ENCODE assay signal across 18 mouse cellular contexts in genomic region chr4:86873072-86873471, GRCm38 (mm10). TPM values are rescaled to one million over a fixed set of nuclear protein-coding genes. Genes with fewer than 3 reads are reported as not detected.
DNase-seq lines count a peak whose midpoint lies in the region; ATAC-seq and TF ChIP-seq lines count a peak whose summit lies in the region.
"Had no signal": no experiment of that assay in that cellular context is flagged by ENCODE, and none has a peak within 500 bp of the region (broad histone marks: within the 10 kb centered on the region; RNA-seq: fewer than 3 reads in every experiment).

No protein-coding gene starts in this region.

- no peak for DNase-seq in frontal cortex, adult 2 months (ENCODE audit: extremely low spot score in 1 of 2, low spot score in 1 of 2)
- peak; percentile 31 to 50 for DNase-seq in right cerebral cortex, postnatal 10 days (ENCODE audit: low spot score in 2 of 2)
- DNase-seq in right cerebral cortex, postnatal 14 days: no peak
- DNase-seq in layer of hippocampus, adult 2 months (ENCODE audit: low spot score in 2 of 2): peak; percentile 20 to 60
- no peak for DNase-seq in left cerebral cortex, postnatal 25 days (ENCODE audit: low spot score in 2 of 2)
- DNase-seq: adrenal gland, adult 8-10 months; adrenal gland, postnatal 36 days; cerebellum, adult 11-12 months; cerebellum, adult 9-10 months; cerebellum, postnatal 25 days; heart, adult 18-20 months; heart, postnatal 10 days; heart, postnatal 4 days had no signal

- ATAC-seq in frontal cortex, adult (ENCODE audit: low TSS enrichment): 0 out of 2 replicates have a peak, but pooled peaks have one; percentile 26

- intact Hi-C loops in left cerebral cortex, postnatal 25 days (cut with DNase I): loop anchor here (10.0 kb wide), 1 partner anchor 492 kb away; no protein-coding TSS in a partner anchor

- H3K4me3 ChIP-seq in layer of hippocampus, adult 2 months: no peak overlapping the region

- no peak for TF ChIP-seq CTCF in layer of hippocampus, adult 2 months (conservative IDR thresholded peaks at IDR 0.05)

- peak overlapping the region; percentile 70; the same call in 1 of the 2 replicates for H3K27ac ChIP-seq in layer of hippocampus, adult 2 months
- H3K27ac ChIP-seq: embryonic facial prominence, embryonic 12.5 days; forebrain, embryonic 13.5 days; heart, embryonic 10.5 days; hindbrain, embryonic 12.5 days had no signal

RNA-seq across cellular contexts. Expression of gene Acer2, which starts 1.1 kb away (rescaled TPM):
- polyA plus RNA-seq in frontal cortex, adult 2 months (2012; rRNA removed): 4.6 and 5.3 TPM in 2 replicates
- 1 to 10 TPM; 5.1 TPM for total RNA-seq in layer of hippocampus, adult 2 months (2021)
- 1 to 10 TPM; 4.3 to 6.8 TPM for total RNA-seq in left cerebral cortex, postnatal 25 days (2021)

RNA-seq across cellular contexts. Expression of gene Rps6, which starts 15.9 kb away (rescaled TPM):
- polyA plus RNA-seq in frontal cortex, adult 2 months (2012; rRNA removed): 657 and 684 TPM in 2 replicates
- 100 to 1,000 TPM; 437 to 445 TPM for total RNA-seq in layer of hippocampus, adult 2 months (2021)
- 100 to 1,000 TPM; 352 to 391 TPM for total RNA-seq in left cerebral cortex, postnatal 25 days (2021)

Comparison
In these comparisons a context has a peak if more than half of its experiments do, and no peak if none do; other contexts are left out.
1. DNase-seq: peak in right cerebral cortex, postnatal 10 days (2 of 2) and layer of hippocampus, adult 2 months (2 of 2); none in frontal cortex, adult 2 months (0 of 2), right cerebral cortex, postnatal 14 days (single experiment) and left cerebral cortex, postnatal 25 days (0 of 2).